Mouse (Mus musculus) embryonic stem cell, embryonic (primary cell): ENCODE measurements around the gene Iqsec3.

Source experiments
- CTCF ChIA-PET, 4 experiments: fragments of 300-600 bp in 2 of 4; fragments of 350-600 bp in 2 of 4; sonication (Branson Sonifier 250); formaldehyde crosslinking; loops; one replicate each; lab custom pipeline; 2022; ENCODE audit warnings: inconsistent platforms in 2 of 4; lab: Charles Lee
- POLR2A ChIA-PET, 4 experiments: fragments of 300-600 bp in 2 of 4; fragments of 350-600 bp in 2 of 4; sonication (Branson Sonifier 250); formaldehyde crosslinking; loops; one replicate each; lab custom pipeline; 2022; ENCODE audit warnings: antibody characterized with exemption in 4 of 4, inconsistent platforms in 1 of 4; lab: Charles Lee

Iqsec3 gene

DNA sequence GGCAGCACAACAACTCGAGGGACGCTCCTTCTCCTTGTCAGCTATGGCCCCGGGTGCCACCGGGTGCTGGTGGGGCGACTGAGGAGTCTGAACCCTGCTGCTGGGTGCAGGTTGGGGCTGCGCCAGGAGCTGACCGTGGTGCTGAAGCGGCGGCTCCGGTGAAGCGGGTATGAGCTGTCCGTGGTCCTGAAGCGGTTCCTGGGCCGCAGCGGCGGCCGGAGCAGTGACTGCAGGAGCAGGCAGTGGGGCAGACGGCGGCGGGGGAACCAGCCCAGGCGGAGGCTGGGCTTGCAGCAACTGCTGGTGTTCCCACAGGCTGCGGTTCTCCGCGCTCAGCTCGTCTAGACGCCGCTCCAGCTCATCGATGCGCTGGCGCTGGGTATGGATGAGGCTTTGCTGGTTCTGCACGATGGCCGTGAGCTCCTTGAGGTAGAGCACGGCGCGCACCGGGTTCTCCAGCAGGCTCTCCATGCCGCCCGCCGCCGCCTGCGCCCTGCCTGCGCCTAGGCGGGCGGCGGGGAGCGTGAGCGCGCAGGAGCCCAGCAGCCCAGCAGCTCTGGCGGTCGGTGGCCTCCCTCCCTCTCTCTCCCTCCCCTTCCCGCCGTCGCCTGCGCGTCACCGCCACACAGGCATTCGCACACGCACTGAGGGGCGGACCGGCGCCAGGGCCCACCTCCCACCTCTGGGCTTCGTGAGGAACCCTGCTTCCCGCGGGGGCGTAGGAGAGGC lies at the start of gene Iqsec3:
TSS of gene Iqsec3 (minus strand) at position 586 of the 729 bp plus-strand sequence.
- ChIA-PET CTCF (interaction anchor here (0.5 to 1.8 kb wide), 10 partner anchors 15 to 199 kb away, joined by 3 to 12 read pairs (median 4); no protein-coding TSS in a partner anchor), POLR2A (interaction anchor here in 1 of 4 experiments (0.7 to 1.6 kb wide), 5 partner anchors 10 to 129 kb away, joined by 3 to 4 read pairs (median 3); no protein-coding TSS in a partner anchor)

GRCm38 (mm10) chr6:121522106-121522705 lies 48.7 kb upstream of the Iqsec3 start:
- ChIA-PET CTCF (no interaction called here), POLR2A (no interaction called here)

DNA sequence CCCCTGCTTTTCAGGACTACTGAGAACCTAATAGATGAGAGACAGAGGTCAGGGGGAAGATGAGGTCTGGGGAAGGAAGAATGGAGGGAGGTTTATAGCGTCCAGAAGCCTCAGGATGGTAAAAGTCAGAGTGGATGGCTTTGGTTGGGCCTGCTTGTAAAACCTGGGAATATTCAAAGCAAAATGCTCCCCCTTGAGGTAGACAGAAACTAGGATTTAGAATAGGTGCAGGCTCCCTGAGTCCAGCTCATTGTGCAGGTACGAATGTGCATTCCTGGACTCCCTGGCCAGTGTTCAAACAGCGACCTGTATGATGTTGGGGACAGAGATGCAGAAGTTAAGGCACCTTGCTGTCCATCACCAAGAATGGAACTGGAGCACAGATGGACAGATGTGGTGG lies 47.6 kb upstream of the Iqsec3 start:
- CTCF ChIA-PET: interaction anchor here in 3 of 4 experiments (0.6 to 2.9 kb wide), 8 partner anchors 10 to 194 kb away, joined by 3 to 13 read pairs (median 4); no protein-coding TSS in a partner anchor
- POLR2A ChIA-PET: no interaction called here

GRCm38 (mm10) chr6:121519896-121520295 lies 46.4 kb upstream of the Iqsec3 start:
- ChIA-PET POLR2A (no interaction called here), CTCF (interaction anchor here in 3 of 4 experiments (0.5 to 2.9 kb wide), 9 partner anchors 11 to 285 kb away, joined by 3 to 13 read pairs (median 6); no protein-coding TSS in a partner anchor)

GRCm38 (mm10) chr6:121519266-121519810 lies 45.9 kb upstream of the Iqsec3 start:
- ChIA-PET POLR2A (interaction anchor here in 2 of 4 experiments (0.5 to 1.1 kb wide), 2 partner anchors 20 to 79 kb away, joined by 3 read pairs; no protein-coding TSS in a partner anchor), CTCF (interaction anchor here in 2 of 4 experiments (0.6 to 2.9 kb wide), 5 partner anchors 11 to 806 kb away, joined by 3 to 13 read pairs (median 3); no protein-coding TSS in a partner anchor)

- POLR2A ChIA-PET: interaction anchor here in 1 of 4 experiments (0.7 kb wide), 1 partner anchor 22 kb away, joined by 5 read pairs; no protein-coding TSS in a partner anchor
- CTCF ChIA-PET: interaction anchor here in 3 of 4 experiments (0.6 to 1.9 kb wide), 3 partner anchors 9 to 35 kb away, joined by 3 to 6 read pairs (median 5); no protein-coding TSS in a partner anchor
These were observed 44.2 kb upstream of the Iqsec3 start for GRCm38 (mm10) chr6:121517726-121518125.

- ChIA-PET POLR2A (no interaction called here), CTCF (interaction anchor here in 1 of 4 experiments (1.1 to 1.6 kb wide), 2 partner anchors 11 to 172 kb away, joined by 3 to 4 read pairs; no protein-coding TSS in a partner anchor)
These were observed 36.9 kb upstream of the Iqsec3 start for GRCm38 (mm10) chr6:121510381-121510780.

GRCm38 (mm10) chr6:121509871-121510270 lies 36.4 kb upstream of the Iqsec3 start:
- CTCF ChIA-PET: interaction anchor here in 2 of 4 experiments (0.5 to 1.6 kb wide), 2 partner anchors 14 to 172 kb away, joined by 3 read pairs; no protein-coding TSS in a partner anchor
- POLR2A ChIA-PET: no interaction called here

GRCm38 (mm10) chr6:121508266-121508665 lies 34.8 kb upstream of the Iqsec3 start:
- CTCF ChIA-PET: interaction anchor here (0.5 to 1.7 kb wide), 30 partner anchors 9 to 1248 kb away, joined by 3 to 13 read pairs (median 4); partner anchors contain the start of genes Iqsec3 (in 1 of the 4) and M6pr (in 1 of the 4)
- POLR2A ChIA-PET: interaction anchor here in 1 of 4 experiments (1.2 kb wide), 1 partner anchor 9 kb away, joined by 3 read pairs; no protein-coding TSS in a partner anchor

DNA sequence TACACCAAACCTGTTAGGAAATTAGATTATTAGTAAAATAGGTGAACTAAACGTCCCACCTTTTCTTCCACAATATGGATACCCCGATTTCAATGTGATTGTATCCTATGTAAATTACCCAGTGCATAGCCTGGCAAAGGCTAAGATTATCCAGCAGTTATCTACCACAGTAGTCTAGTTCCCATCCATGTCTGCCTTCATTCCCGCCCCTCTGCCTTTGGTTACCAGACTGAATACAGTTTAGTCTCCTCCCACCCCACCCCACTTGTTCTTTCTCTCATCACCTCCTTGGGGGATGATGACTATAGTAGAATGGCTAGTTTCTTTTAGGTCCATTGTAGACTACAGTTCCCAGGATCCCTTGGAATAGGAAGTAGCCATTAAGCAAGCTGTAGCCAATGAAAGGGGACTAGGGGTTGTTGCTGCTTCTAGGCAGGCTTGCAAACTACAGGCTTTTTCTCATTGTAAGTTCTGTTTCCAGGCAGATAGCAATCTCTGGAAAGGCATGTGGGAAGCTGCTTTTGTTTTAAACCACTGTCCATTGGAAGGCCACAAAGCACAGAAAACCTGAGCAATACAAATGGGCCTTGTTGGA lies 27.7 kb upstream of the Iqsec3 start:
- POLR2A ChIA-PET: no interaction called here
- CTCF ChIA-PET: interaction anchor here in 1 of 4 experiments (0.7 kb wide), 1 partner anchor 1107 kb away, joined by 3 read pairs; no protein-coding TSS in a partner anchor

- ChIA-PET POLR2A (interaction anchor here in 1 of 4 experiments (0.5 to 0.9 kb wide), 2 partner anchors 14 to 50 kb away, joined by 3 read pairs; no protein-coding TSS in a partner anchor), CTCF (interaction anchor here in 3 of 4 experiments (1.3 to 1.8 kb wide), 6 partner anchors 8 to 161 kb away, joined by 3 to 9 read pairs (median 4); no protein-coding TSS in a partner anchor)
These were observed 26.4 kb upstream of the Iqsec3 start for GRCm38 (mm10) chr6:121499856-121500255.

DNA sequence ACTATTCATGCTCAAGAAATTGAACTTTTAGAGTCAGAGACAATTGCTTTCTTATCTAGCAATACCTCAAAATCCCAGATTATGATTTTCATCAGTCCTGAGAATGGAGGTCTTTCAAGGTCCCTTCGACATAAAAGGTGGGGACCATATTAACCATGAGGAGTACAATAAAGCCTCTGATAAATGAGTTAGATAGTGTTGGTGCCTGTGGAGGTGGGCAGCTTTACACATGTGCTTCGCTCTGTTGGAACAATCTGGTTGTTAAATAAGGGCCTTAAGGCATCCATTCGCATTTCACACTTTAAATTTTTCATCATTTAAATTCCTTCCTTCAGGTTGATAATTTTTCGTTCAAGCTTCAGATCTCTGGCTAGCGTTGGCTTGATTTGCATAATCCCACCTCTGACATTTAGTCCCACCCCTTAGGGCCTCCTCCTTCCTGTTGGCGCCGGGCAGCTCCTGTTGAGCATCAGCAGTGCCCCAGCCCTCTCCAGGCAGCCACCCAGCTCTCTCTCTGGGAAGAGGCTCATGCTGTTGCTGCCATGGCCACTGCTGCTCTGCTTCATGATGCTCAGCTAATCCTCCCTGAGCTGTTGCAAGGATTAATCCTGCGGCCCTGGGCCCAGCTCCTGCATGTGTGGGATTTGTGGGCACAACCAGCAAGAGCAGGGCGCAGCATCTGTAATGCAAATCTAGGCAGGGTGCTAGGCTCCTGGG lies 25.5 kb upstream of the Iqsec3 start:
- ChIA-PET CTCF (interaction anchor here (0.7 to 1.8 kb wide), 8 partner anchors 9 to 393 kb away, joined by 3 to 9 read pairs (median 4); no protein-coding TSS in a partner anchor), POLR2A (interaction anchor here in 3 of 4 experiments (0.5 to 0.9 kb wide), 4 partner anchors 9 to 1069 kb away, joined by 3 read pairs; no protein-coding TSS in a partner anchor)

- CTCF ChIA-PET: interaction anchor here in 3 of 4 experiments (0.5 to 2.1 kb wide), 5 partner anchors 13 to 1723 kb away, joined by 3 to 6 read pairs (median 3); no protein-coding TSS in a partner anchor
- POLR2A ChIA-PET: interaction anchor here in 1 of 4 experiments (0.6 kb wide), 1 partner anchor 22 kb away, joined by 5 read pairs; no protein-coding TSS in a partner anchor
These were observed 22.1 kb upstream of the Iqsec3 start for GRCm38 (mm10) chr6:121495606-121496005.

- POLR2A ChIA-PET: no interaction called here
- CTCF ChIA-PET: interaction anchor here in 3 of 4 experiments (1.1 to 2.1 kb wide), 4 partner anchors 13 to 157 kb away, joined by 3 to 6 read pairs (median 4); no protein-coding TSS in a partner anchor
These were observed 21.5 kb upstream of the Iqsec3 start for GRCm38 (mm10) chr6:121495026-121495425.

DNA sequence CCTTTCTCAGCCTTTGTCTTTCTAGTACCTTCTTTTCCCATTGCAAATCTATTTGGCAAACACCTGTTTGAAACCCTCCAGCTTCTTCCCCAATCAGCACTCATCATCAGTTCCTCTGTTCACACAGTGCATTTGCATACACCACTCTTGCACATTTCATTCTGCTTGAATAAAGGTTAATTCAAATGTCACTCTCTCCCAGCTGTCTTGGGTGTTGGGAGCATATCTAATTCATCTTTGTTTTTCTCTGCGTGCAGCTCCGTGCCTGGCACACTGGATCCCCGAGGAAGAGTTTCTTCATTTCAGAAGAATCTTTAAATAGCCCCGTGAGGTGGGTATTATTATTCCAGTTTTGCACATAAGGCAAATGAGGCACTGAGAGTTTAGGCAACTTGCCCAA lies 20.8 kb upstream of the Iqsec3 start:
- ChIA-PET POLR2A (no interaction called here), CTCF (interaction anchor here in 1 of 4 experiments (1.2 kb wide), 1 partner anchor 14 kb away, joined by 4 read pairs; no protein-coding TSS in a partner anchor)

GRCm38 (mm10) chr6:121491339-121491738 lies 17.9 kb upstream of the Iqsec3 start:
- ChIA-PET CTCF (no interaction called here), POLR2A (no interaction called here)

DNA sequence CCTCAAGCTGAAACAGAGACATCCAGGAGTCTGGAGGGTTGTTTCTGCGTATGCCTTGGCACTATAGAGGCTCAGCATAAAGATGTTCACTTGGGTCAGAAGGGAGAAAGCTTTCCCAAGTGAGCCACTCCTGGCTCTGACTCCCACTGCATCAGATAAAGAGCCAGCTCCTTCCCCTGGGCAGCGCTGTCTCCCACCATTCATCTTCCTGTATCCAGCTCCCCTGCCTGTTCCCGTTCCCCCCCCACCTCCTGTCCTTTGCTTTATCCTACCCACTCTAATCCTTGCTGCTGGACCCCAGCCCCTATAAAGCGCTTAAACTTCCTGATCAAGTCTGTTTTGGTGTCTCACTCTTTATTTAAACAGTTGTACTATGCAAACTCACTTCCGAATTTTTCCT lies 1.2 kb downstream of the Iqsec3 start:
- POLR2A ChIA-PET: no interaction called here
- CTCF ChIA-PET: interaction anchor here in 3 of 4 experiments (0.6 to 1.8 kb wide), 8 partner anchors 16 to 830 kb away, joined by 3 to 12 read pairs (median 4); no protein-coding TSS in a partner anchor
